Mouse (Mus musculus) neural tube, embryonic 15.5 days (tissue): ENCODE measurements around the gene Crtc1. TPM values are rescaled to one million over a fixed set of nuclear protein-coding genes. Genes with fewer than 3 reads are reported as not detected.

Source experiments
- ATAC-seq: fragments of 200-750 bp; cut with Nextera tagmentation; 2 replicates; pipeline ENCODE4 v1.8.0; 2017; ENCODE audit warnings: mild to moderate bottlenecking, moderate TSS enrichment, moderate library complexity; ENCODE audit not compliant: low FRiP score
- H3K27ac ChIP-seq: fragments of 300-500 bp; sonication (generic); replicated peaks from 2 replicates; pipeline ENCODE4 v1.5.1; 2015; ENCODE audit warnings: mild to moderate bottlenecking, inconsistent platforms
- H3K27me3 ChIP-seq: fragments of 300-500 bp; sonication (generic); replicated peaks from 2 replicates; pipeline ENCODE4 v1.6.1; 2015; ENCODE audit warnings: inconsistent platforms
- H3K36me3 ChIP-seq: fragments of 300-500 bp; sonication (generic); 2 replicates; pipeline ENCODE4 v1.6.1; 2015; ENCODE audit warnings: inconsistent platforms
- H3K4me1 ChIP-seq: fragments of 300-500 bp; sonication (generic); 2 replicates; pipeline ENCODE4 v1.6.1; 2015; ENCODE audit warnings: inconsistent platforms
- H3K4me2 ChIP-seq: fragments of 300-500 bp; sonication (generic); 2 replicates; pipeline ENCODE4 v1.6.1; 2015; ENCODE audit warnings: inconsistent platforms, mild to moderate bottlenecking, moderate library complexity
- H3K4me3 ChIP-seq: fragments of 300-500 bp; sonication (generic); replicated peaks from 2 replicates; pipeline ENCODE4 v1.5.1; 2015; ENCODE audit warnings: mild to moderate bottlenecking, inconsistent platforms
- H3K9ac ChIP-seq: fragments of 300-500 bp; sonication (generic); replicated peaks from 2 replicates; pipeline ENCODE4 v1.6.1; 2015; ENCODE audit warnings: mild to moderate bottlenecking, inconsistent platforms
- H3K9me3 ChIP-seq: fragments of 300-500 bp; sonication (generic); replicated peaks from 2 replicates; pipeline ENCODE4 v1.6.1; 2016; ENCODE audit warnings: inconsistent platforms
- WGBS: fragments of 180-500 bp; shearing (Covaris S2); methylation state at CpG from one replicate; pipeline ENCODE4 v1.1.7; 2015; ENCODE audit warnings: mixed read lengths; 5-methylcytosine and 5-hydroxymethylcytosine counted together
- polyA plus RNA-seq: library from polyadenylated mRNA; unstranded; fragments of >200 nt; fragmentation: Nextera tagmentation; extraction: Ambion mirVana; gene quantifications from 2 replicates; pipeline ENCODE4 v1.2.1, GENCODE M21; 2015

Crtc1 gene
- polyA plus RNA-seq, 1 experiment from 2014 or later, result 45.6 TPM

DNA sequence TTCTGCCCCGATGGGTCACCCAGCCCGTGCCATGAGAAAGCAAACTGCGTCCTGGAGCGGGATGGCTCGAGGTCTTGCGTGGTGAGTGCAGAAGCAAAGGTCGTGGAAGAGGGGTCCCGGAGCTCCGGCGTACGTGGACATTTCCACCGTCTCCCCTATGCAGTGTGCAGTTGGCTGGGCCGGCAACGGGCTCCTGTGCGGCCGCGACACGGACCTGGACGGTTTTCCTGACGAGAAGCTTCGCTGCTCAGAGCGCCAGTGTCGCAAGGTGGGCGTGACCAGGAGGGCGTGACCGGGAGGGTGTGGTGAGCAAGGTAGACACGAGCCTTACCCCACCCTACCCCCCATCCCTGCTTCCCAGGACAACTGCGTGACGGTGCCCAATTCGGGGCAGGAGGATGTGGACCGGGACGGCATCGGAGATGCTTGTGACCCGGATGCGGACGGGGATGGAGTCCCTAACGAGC, 63.1 kb downstream of the Crtc1 start:
- ATAC-seq, result no peak
- Histone ChIP-seq H3K27ac (no peak overlapping the region), H3K4me1 (peaks cover 35% of the 10 kb centered on the region), H3K4me2 (peak overlapping the region; percentile 26), H3K36me3 (no peaks in the 10 kb centered on the region), H3K27me3 (peaks cover 84% of the 10 kb centered on the region), H3K9ac (0 out of 2 replicates have a peak overlapping the region, but pooled peaks have one; percentile 14), H3K9me3 (no peaks in the 10 kb centered on the region), H3K4me3 (peak overlapping the region; percentile 16)
- WGBS, result 9% methylated on average over 37 of the region's 37 CpGs

DNA sequence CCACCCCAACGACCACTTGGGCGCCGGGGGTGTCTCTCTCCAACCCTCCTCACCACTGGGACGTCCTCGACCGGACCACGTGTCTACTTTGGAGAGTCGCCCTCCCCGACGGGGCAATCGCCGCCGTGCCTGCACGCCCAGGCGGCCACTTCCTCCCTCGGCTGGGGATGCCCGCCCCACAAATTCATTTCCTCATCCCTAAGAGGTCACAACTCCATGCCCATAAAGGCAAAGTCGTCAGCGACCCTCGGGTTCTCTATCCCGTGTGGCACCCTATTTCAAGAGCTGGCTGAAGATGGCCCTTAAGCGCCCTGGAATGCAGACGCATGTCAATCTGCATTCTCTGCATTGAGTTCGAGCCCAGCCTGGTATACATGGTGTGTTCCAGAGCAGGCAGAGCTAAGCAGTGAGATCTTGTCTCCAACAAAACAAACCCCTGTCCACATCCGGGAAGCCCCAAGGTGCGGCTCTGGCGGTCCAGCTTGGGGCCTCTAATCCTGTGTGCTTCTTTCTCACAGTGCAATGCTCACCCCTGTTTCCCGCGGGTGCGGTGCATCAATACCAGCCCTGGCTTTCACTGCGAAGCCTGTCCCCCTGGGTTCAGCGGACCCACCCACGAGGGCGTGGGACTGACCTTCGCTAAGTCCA, 64.0 kb downstream of the Crtc1 start:
- peak overlapping the region; percentile 32; the same call in 1 of the 2 replicates for H3K4me3 ChIP-seq
- H3K4me1 ChIP-seq, result peaks cover 35% of the 10 kb centered on the region
- no peak overlapping the region for H3K9ac ChIP-seq
- no peaks in the 10 kb centered on the region for H3K36me3 ChIP-seq
- ATAC-seq, result peak; percentile 18; the same call in 1 of the 2 replicates
- H3K27ac ChIP-seq, result no peak overlapping the region
- 4% methylated on average over 35 of the region's 35 CpGs for WGBS
- H3K9me3 ChIP-seq, result no peaks in the 10 kb centered on the region
- H3K27me3 ChIP-seq, result peaks cover 86% of the 10 kb centered on the region
- peak overlapping the region; percentile 55 for H3K4me2 ChIP-seq

DNA sequence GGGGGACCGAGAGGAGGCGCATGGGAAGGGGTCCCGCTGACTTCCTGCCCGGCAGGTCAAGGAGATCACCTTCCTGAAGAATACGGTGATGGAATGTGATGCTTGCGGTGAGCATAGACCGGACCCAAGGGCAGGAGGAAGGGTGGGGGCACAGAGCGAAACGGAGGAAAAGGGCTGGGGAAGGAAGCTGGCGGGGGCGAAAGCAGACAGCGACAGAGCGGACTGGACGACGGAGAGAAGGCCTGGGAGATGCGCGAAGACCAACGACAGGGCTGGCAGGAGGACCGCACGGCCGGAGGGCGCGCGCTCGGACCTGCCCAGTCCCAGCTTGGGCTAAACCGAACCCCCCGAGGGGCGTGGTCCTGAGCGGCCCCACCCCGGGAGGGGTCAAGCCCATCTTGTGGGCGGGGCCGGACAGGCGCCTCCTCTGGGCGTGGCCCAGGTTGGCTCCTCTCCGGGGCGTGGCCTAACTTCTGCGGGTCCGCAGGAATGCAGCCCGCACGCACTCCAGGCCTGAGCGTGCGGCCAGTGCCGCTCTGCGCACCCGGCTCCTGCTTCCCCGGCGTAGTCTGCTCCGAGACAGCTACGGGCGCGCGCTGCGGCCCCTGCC, 65.0 kb downstream of the Crtc1 start:
- peak overlapping the region; percentile 32 for H3K4me3 ChIP-seq
- H3K36me3 ChIP-seq, result no peaks in the 10 kb centered on the region
- WGBS, result under 1% methylated on average over 53 of the region's 53 CpGs
- peaks cover 35% of the 10 kb centered on the region for H3K4me1 ChIP-seq
- H3K27ac ChIP-seq, result no peak overlapping the region
- peak overlapping the region; percentile 55 for H3K4me2 ChIP-seq
- ATAC-seq, result peak; percentile 55
- H3K9me3 ChIP-seq, result no peaks in the 10 kb centered on the region
- peaks cover 89% of the 10 kb centered on the region for H3K27me3 ChIP-seq
- no peak overlapping the region for H3K9ac ChIP-seq

DNA sequence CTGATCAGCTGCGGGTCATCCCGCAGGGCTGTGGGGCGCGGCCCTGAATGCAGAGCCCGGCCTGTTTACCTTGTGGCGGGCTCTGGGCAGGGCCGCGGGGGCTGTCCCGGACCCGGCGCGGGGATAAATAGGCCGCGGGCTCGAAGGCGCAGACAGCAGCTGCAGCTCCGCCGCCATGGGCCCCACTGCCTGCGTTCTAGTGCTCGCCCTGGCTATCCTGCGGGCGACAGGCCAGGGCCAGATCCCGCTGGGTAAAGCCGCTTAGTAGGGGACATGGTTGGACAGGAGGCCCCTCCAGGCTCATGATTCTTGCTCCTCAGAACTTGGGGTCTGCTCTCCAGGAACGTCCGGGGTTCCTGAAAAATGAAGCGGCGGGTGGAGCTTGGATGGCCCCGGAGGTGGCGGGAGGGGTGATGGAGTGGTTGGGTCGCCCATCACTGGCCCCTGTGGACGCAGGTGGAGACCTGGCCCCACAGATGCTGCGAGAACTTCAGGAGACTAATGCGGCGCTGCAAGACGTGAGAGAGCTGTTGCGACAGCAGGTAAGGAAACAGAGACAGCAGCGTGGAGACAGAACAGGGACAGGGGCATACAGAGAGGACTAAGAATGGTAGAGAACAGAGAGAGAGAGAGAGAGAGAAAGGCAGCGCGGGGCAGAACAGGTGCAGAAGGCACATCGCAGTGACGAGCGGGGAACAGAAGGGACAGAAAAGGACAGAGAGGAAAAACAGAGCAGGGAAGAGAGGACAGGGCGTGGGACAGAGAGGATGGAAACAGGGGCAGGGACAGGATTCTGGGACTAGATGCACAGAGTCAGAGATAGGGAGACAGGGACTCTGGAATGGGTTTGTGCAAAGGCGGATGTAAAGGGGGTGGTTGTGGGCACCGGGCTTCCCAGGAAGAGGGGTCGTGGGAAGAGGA, 65.7 kb downstream of the Crtc1 start, which contains the start of gene Comp:
Gene Comp (plus strand): TSS at position 162 of the 921 bp plus-strand sequence.
- Histone ChIP-seq H3K9me3 (no peaks in the 10 kb centered on the region), H3K4me2 (peak within 1 kb of the TSS; percentile 55), H3K4me3 (peak within 1 kb of the TSS; percentile 32), H3K27me3 (peaks cover 81% of the 10 kb centered on the region), H3K4me1 (peaks cover 35% of the 10 kb centered on the region), H3K27ac (no peak within 1 kb of the TSS), H3K36me3 (no peaks in the 10 kb centered on the region), H3K9ac (no peak within 1 kb of the TSS)
- no peak for ATAC-seq
- WGBS, result 2% methylated on average over 47 of the region's 47 CpGs

DNA sequence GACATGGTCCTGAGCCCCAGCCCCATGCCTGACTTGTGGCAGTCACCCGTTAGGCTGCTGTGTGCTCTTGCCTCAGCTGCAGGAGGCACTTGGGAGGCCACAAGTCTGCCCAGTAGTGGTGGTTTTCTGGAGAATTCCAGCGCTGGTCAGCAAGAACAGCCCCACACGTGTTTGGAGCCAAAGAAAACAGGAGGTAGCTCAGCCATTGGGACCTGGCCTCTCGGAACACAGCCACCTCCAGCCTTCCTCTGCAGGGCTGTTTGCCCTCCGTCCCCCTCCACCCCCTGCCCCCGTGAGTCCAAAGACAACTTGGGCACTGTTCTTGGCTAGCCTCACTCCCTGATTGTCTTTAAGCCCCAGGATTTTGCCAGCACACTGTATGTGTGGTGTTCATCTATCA, 67.4 kb downstream of the Crtc1 start:
- no peaks in the 10 kb centered on the region for H3K36me3 ChIP-seq
- H3K27ac ChIP-seq, result no peak overlapping the region
- H3K4me1 ChIP-seq, result peaks cover 35% of the 10 kb centered on the region
- WGBS, result 40% methylated on average over 6 of the region's 6 CpGs
- no peaks in the 10 kb centered on the region for H3K9me3 ChIP-seq
- H3K9ac ChIP-seq, result no peak overlapping the region
- no peak overlapping the region for H3K4me3 ChIP-seq
- H3K4me2 ChIP-seq, result no peak overlapping the region
- no peak for ATAC-seq
- peaks cover 64% of the 10 kb centered on the region for H3K27me3 ChIP-seq

DNA sequence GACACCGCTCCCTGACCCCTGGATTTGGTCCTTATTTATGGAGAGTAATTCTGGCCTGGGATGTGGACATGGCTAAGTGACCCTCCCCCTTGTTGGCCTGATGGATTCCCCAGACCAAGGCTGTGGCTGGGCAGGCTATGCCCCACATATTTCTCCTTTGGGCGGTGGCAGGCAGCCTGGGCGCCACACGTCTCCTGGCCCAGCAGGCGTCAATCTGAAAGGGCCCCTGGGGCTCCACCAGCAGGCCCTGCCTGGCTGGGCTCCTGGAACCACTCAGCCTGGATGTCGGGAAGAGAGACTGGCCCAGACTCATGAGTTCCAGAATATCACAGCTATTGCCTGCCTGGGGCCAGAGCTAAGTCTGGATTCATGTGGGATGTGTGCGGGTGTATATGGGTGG, 68.9 kb downstream of the Crtc1 start:
- H3K9ac ChIP-seq, result no peak overlapping the region
- ATAC-seq, result no peak
- H3K27me3 ChIP-seq, result peaks cover 49% of the 10 kb centered on the region
- H3K4me3 ChIP-seq, result no peak overlapping the region
- peaks cover 22% of the 10 kb centered on the region for H3K4me1 ChIP-seq
- H3K36me3 ChIP-seq, result no peaks in the 10 kb centered on the region
- no peak overlapping the region for H3K27ac ChIP-seq
- no peak overlapping the region for H3K4me2 ChIP-seq
- H3K9me3 ChIP-seq, result no peaks in the 10 kb centered on the region
- WGBS, result 76% methylated on average over 7 of the region's 7 CpGs

DNA sequence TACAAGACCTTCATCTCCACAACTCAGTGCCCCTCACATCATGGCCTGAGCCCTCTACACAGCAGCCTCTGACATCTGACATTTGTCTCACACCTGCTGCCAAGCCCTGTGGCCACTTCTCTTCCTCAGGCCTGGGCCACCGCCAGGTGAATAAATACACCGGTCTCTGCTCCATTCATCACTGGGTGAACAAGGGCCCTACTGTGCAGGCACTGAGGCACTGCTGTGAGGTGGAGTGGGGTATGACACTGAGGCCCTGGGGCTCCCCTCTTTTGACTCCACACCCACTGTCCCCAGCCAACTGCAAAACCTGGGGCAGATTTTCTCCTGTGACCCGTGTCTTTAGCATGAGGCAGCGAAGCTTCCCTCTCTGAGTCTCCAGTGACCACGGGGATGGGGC, 72.8 kb downstream of the Crtc1 start:
- H3K4me3 ChIP-seq, result no peak overlapping the region
- no peaks in the 10 kb centered on the region for H3K9me3 ChIP-seq
- 67% methylated on average over 5 of the region's 5 CpGs for WGBS
- no peak for ATAC-seq
- no peaks in the 10 kb centered on the region for H3K4me1 ChIP-seq
- no peaks in the 10 kb centered on the region for H3K36me3 ChIP-seq
- H3K27me3 ChIP-seq, result peaks cover 10% of the 10 kb centered on the region
- H3K27ac ChIP-seq, result no peak overlapping the region
- H3K9ac ChIP-seq, result no peak overlapping the region
- no peak overlapping the region for H3K4me2 ChIP-seq

DNA sequence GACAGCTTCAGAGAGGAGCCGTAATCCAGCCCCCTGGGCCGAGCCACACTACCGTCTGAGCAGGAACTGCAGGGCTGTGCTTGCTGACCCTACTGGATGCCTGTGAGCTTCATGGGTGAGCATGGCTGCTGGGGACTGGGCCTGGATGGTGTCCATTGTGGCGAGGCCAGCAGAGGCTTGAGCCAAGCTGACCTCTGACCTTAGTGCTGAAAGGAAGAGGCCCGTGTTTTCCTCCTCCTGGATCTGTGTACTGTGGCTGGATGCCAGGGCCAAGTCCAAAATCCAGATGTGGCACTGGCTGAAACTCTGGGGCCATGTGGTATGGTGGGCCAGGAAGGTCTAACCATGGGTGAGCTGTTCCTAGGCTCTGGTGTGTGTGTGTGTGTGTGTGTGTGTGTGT, 75.3 kb downstream of the Crtc1 start:
- Histone ChIP-seq H3K4me1 (no peaks in the 10 kb centered on the region), H3K9ac (no peak overlapping the region), H3K36me3 (no peaks in the 10 kb centered on the region), H3K9me3 (no peaks in the 10 kb centered on the region), H3K27me3 (no peaks in the 10 kb centered on the region), H3K4me3 (no peak overlapping the region), H3K4me2 (no peak overlapping the region), H3K27ac (no peak overlapping the region)
- 24% methylated on average over 5 of the region's 5 CpGs for WGBS
- no peak for ATAC-seq

DNA sequence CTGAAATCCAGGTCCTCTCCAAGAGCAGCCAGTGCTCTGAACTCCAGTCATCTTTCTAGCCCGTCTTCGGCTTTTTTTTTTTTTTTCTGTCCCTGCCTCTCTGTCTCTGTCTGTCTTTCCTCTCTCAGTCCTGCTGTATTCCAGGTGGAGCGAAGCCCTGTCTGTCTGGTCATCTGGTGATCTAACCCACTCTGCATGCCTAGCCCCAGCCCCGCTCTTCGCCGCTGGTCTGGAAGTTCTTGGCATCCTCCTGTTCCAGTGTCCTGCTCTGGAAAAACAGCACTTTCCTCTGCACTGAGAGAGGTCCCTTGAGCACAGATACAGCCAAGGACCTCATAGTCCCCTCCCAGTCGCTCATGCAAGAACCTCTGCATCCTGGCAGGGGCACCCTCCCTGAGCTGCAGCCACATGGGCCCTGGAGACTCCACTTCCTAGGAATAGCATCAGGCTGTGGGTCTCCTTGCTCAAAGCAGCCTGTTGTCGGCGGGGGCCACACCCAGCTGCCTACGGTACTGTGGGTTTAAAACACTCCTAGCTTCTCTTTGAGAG, 77.8 kb downstream of the Crtc1 start:
- H3K4me2 ChIP-seq, result no peak overlapping the region
- no peak overlapping the region; the same call in 1 of the 2 replicates for H3K9ac ChIP-seq
- H3K27me3 ChIP-seq, result no peaks in the 10 kb centered on the region
- no peaks in the 10 kb centered on the region for H3K36me3 ChIP-seq
- H3K4me3 ChIP-seq, result no peak overlapping the region
- ATAC-seq, result no peak
- 81% methylated on average over 10 of the region's 10 CpGs for WGBS
- no peak overlapping the region for H3K27ac ChIP-seq
- no peaks in the 10 kb centered on the region for H3K4me1 ChIP-seq
- no peaks in the 10 kb centered on the region for H3K9me3 ChIP-seq

DNA sequence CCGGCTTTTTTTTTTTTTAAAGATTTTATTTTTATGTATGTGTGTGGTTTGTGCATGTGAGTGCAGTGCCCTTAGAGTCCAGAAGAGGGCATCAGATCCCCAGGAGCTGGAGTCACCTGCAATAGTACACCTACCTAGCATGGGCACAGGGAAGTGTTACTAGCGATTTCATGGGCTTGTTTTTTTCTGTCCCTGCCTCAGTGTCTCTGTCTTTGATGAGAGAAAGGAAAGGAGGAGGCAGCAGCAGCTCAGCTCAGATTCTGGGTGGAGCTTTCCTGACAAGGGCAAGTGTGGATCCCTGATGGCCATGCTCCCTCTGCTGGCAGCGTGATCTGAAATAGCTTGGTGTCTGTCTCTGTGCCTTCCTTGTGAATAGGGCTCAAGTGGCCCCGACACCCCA, 78.6 kb downstream of the Crtc1 start:
- no peak for ATAC-seq
- Histone ChIP-seq H3K4me3 (no peak overlapping the region), H3K4me1 (no peaks in the 10 kb centered on the region), H3K27me3 (no peaks in the 10 kb centered on the region), H3K9me3 (no peaks in the 10 kb centered on the region), H3K9ac (no peak overlapping the region), H3K36me3 (no peaks in the 10 kb centered on the region), H3K4me2 (no peak overlapping the region), H3K27ac (no peak overlapping the region)
- 53% methylated on average over 4 of the region's 4 CpGs for WGBS

DNA sequence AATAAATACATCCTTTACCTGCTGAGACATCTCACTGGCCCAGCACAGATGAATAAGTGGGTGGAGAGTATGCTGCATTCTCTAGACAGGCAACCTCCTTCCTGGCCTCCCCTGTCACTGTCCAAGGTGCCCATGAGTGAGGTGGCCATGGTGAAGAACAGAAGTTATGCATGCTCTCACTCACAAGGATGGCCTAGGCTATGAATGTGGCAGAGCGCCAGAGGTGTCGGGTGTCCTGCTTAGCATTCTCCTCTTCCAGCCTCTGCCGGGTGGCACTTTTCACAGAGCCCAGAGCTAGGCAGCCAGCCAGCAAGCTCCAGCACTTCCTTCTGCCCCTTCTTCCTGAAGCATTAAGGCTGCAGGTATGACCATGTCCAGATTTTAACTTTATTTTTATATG, 80.0 kb downstream of the Crtc1 start:
- no peak overlapping the region for H3K4me3 ChIP-seq
- H3K27ac ChIP-seq, result no peak overlapping the region
- H3K4me1 ChIP-seq, result 0 out of 2 replicates have a peak, but pooled peaks cover 1% of the 10 kb centered on the region
- H3K36me3 ChIP-seq, result no peaks in the 10 kb centered on the region
- no peaks in the 10 kb centered on the region for H3K27me3 ChIP-seq
- no peaks in the 10 kb centered on the region for H3K9me3 ChIP-seq
- ATAC-seq, result no peak
- no peak overlapping the region for H3K4me2 ChIP-seq
- 34% methylated on average over 3 of the region's 3 CpGs for WGBS
- H3K9ac ChIP-seq, result no peak overlapping the region
